Mouse (Mus musculus) heart, postnatal 0 days (tissue): ENCODE results near the gene Slc8a3. TPM values are rescaled to one million over a fixed set of nuclear protein-coding genes. Genes with fewer than 3 reads are reported as not detected.

ENCODE experiments used
- ATAC-seq: fragments of 200-750 bp; cut with Nextera tagmentation; 2 replicates; pipeline ENCODE4 v1.8.0; 2017; ENCODE audit warnings: low read depth, moderate number of reproducible peaks, moderate library complexity; ENCODE audit not compliant: insufficient read depth
- DNase-seq: peaks from one replicate; pipeline ENCODE4 v3.0.0-alpha.2; 2016; ENCODE audit warnings: low spot score
- H3K27ac ChIP-seq: fragments of 300-500 bp; sonication (generic); 2 replicates; pipeline ENCODE4 v1.5.1; 2014; ENCODE audit warnings: low read depth, mild to moderate bottlenecking
- H3K27me3 ChIP-seq: fragments of 300-500 bp; sonication (generic); 2 replicates; pipeline ENCODE4 v1.6.1; 2014; ENCODE audit warnings: low read length, mixed read lengths; ENCODE audit not compliant: control insufficient read depth, insufficient read depth
- H3K36me3 ChIP-seq: fragments of 300-500 bp; sonication (generic); replicated peaks from 2 replicates; pipeline ENCODE4 v1.6.1; 2014; ENCODE audit warnings: low read length, mixed read lengths; ENCODE audit not compliant: control insufficient read depth, insufficient read depth
- H3K4me1 ChIP-seq: fragments of 300-500 bp; sonication (generic); 2 replicates; pipeline ENCODE4 v1.6.1; 2014; ENCODE audit warnings: antibody characterized with exemption; ENCODE audit not compliant: control insufficient read depth, insufficient read depth
- H3K4me2 ChIP-seq: fragments of 300-500 bp; sonication (generic); 2 replicates; pipeline ENCODE4 v1.6.1; 2014; ENCODE audit warnings: low read depth, mild to moderate bottlenecking, low read length, moderate library complexity
- H3K4me3 ChIP-seq: fragments of 300-500 bp; sonication (generic); 2 replicates; pipeline ENCODE4 v1.5.1; 2014; ENCODE audit warnings: low read depth, low read length
- H3K9ac ChIP-seq: fragments of 300-500 bp; sonication (generic); replicated peaks from 2 replicates; pipeline ENCODE4 v1.6.1; 2014; ENCODE audit warnings: low read depth, low read length, mixed read lengths
- H3K9me3 ChIP-seq: fragments of 300-500 bp; sonication (generic); replicated peaks from 2 replicates; pipeline ENCODE4 v1.6.1; 2016; ENCODE audit warnings: low read length; ENCODE audit not compliant: control insufficient read depth
- CTCF ChIP-seq: IDR thresholded peaks from 2 replicates; pipeline ENCODE4 v1.5.1; 2016; ENCODE audit warnings: antibody characterized with exemption, control low read depth, low read depth
- EP300 ChIP-seq: IDR thresholded peaks from 2 replicates; pipeline ENCODE4 v1.6.1; 2016; ENCODE audit warnings: antibody characterized with exemption, low read depth
- WGBS: fragments of 180-500 bp; shearing (Covaris S2); extraction: QIAGEN DNeasy Blood & Tissue Kit; methylation state at CpG from one replicate; pipeline ENCODE4 v1.1.7; 2014; 5-methylcytosine and 5-hydroxymethylcytosine counted together
- polyA plus RNA-seq: library from polyadenylated mRNA; unstranded; fragments of >200 nt; fragmentation: Nextera tagmentation; extraction: Ambion mirVana; gene quantifications from 2 replicates; pipeline ENCODE4 v1.2.1, GENCODE M21; 2015
- total RNA-seq: library from RNA; depleted of rRNA; stranded (reverse); fragments of >200 nt; gene quantifications from 2 replicates; pipeline ENCODE4 v1.2.3, GENCODE M21; 2014; ENCODE audit warnings: low replicate concordance

Gene Slc8a3
- total and polyA plus RNA-seq, 2 experiments from 2014 or later = 0.15 TPM; not detected in 1

DNA sequence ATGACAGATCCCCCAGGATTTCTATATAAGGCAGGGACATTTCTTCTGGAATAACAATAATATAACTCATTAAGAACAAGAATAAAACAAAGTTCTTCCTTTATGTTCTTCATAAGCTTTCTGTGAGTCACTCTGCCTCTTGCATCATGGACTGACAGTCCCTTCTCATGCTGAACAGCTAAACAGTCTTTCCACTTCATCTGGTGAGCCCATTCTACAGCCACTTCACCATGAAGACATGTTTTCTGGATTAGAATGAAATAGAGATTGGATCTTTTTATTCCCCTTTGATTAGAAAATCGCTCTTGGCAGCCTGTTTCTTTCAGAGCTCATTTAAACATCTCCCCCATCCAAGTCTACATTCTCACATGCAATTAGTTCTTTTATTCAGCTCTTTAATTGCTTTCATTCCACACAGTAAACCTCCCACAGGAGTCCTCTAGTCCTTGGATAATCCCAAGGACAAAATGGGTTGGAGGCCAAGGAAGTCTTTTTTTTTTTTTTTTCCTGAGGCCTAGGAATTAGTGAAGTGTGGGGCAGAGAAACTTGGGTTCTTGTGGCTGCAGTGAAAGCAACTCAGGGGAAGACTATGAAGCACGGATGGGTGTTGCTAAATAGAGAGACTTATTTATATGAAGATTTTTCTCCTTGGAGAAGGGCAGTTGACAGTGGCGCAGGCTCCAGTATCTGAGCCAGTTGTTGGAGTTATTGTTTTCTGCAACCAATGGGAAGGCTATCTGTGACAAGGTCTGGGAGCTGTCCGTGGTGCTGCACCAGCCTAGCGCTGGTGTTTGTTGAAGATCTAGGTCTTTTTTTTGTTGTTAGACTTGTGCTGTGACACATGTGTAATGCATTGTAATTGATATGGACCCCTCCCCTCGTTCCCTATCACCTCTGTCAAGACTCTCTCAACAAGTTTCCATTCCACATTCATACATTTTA, 127.1 kb downstream of the Slc8a3 start:
- no peak overlapping the region for H3K4me2 ChIP-seq
- ATAC-seq (no peak), DNase-seq (peak; percentile 45)
- TF ChIP-seq CTCF (no peak), EP300 (no peak)
- no peak overlapping the region for H3K27ac ChIP-seq
- no peaks in the 10 kb centered on the region for H3K27me3 ChIP-seq
- no peak overlapping the region for H3K9ac ChIP-seq
- H3K4me1 ChIP-seq = no peaks in the 10 kb centered on the region
- H3K36me3 ChIP-seq = no peaks in the 10 kb centered on the region
- H3K9me3 ChIP-seq = no peaks in the 10 kb centered on the region
- WGBS = 19% methylated on average over 6 of the region's 6 CpGs
- no peak overlapping the region for H3K4me3 ChIP-seq

DNA sequence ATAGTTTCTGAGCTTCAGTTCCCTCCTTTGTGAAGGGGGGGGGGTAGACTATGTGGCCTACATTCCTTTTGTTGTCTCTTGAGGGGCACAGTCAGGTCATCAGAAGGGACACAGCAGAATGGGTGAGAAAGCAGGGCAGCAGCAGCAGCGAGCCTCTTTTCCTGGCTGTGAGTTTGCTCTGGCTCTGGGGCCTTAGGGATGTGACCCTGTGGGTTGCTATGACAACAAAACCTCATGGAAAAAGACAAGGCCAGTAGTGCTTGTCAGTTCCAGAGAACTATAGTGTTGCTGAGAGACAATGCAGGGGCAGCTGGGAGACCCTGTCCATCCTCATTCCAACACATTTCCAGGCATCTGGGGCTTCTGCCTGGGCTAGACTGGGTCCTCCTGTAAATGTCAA, 129.8 kb downstream of the Slc8a3 start:
- Histone ChIP-seq H3K9ac (no peak overlapping the region), H3K36me3 (no peaks in the 10 kb centered on the region), H3K27me3 (no peaks in the 10 kb centered on the region), H3K4me3 (no peak overlapping the region), H3K9me3 (no peaks in the 10 kb centered on the region), H3K4me1 (no peaks in the 10 kb centered on the region), H3K27ac (no peak overlapping the region), H3K4me2 (no peak overlapping the region)
- 30% methylated on average over 1 of the region's 1 CpGs for WGBS
- no peak for ATAC-seq
- no peak for DNase-seq
- TF ChIP-seq EP300 (no peak), CTCF (no peak)

DNA sequence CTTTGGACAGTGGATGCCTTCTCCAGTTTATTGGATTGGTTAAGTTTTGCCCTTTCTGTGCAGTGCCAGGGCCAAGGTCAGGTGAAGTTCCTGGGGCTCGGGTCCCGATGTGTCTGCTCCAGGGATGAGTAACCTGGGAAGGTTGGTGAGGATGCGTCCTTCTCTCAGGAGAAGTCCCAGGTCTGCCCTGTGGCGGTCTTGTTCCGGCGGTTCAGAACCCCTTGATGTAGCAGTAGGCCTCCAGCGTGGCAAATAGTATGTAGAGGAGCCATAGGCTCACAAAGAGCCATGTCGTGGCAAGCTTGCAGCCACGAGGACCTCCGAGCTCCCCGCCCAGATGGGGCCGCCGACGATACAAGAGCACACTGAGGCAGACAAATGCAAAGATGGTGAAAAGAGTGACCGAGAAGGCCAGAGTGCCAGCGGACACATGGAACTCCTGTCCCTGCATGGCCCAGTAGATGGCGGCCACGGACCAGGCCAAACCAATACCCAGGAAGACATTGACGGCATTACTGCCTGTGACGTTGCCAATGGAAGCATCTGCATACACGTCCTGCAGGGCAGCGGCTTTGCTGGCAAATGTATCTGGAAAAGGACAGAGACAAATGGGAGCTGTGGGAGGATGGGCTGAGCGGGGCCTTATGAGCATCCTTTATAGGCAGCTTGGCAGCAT, 133.6 kb downstream of the Slc8a3 start:
- TF ChIP-seq EP300 (no peak), CTCF (peak; percentile 92)
- Histone ChIP-seq H3K4me2 (no peak overlapping the region), H3K9ac (no peak overlapping the region), H3K4me3 (no peak overlapping the region), H3K27ac (no peak overlapping the region), H3K9me3 (no peaks in the 10 kb centered on the region), H3K4me1 (no peaks in the 10 kb centered on the region), H3K27me3 (no peaks in the 10 kb centered on the region), H3K36me3 (no peaks in the 10 kb centered on the region)
- ATAC-seq (peak; percentile 60), DNase-seq (peak; percentile 55)
- 28% methylated on average over 23 of the region's 23 CpGs for WGBS

DNA sequence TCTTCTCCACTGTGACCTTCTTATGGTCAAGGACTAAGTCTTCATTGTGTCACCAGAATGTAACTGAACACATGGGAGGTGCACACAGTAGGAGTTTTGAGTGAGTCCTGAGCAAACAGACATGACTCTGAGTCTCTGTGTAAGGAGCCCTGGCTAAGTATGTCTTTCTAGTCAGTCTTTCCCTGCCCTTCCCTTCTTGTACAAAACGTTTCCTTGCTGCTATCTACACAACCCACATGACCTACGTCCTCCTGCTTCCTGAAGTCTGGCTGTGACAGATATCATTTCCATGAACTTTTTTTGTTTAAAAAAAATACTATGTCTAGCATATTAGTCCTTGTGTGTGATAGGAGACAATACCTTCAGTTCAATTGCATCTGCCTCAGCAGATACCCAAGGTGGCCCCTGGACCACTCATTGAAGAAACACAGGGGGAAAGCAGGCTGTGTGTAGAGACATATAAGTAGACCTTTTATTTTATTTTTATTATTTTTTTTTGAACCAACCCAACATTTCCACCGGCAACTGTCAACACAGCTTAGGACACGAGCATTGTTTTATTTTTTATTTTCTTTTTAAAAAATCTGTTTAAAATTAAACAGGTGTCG, 135.4 kb downstream of the Slc8a3 start:
- Histone ChIP-seq H3K27me3 (no peaks in the 10 kb centered on the region), H3K4me2 (no peak overlapping the region), H3K36me3 (no peaks in the 10 kb centered on the region), H3K9ac (no peak overlapping the region), H3K4me3 (no peak overlapping the region), H3K27ac (no peak overlapping the region), H3K9me3 (no peaks in the 10 kb centered on the region), H3K4me1 (no peaks in the 10 kb centered on the region)
- ATAC-seq (no peak), DNase-seq (no peak)
- WGBS = 48% methylated on average over 5 of the region's 5 CpGs
- TF ChIP-seq CTCF (no peak), EP300 (no peak)

GRCm38 (mm10) chr12:81193968-81194367, 139.0 kb downstream of the Slc8a3 start:
- Histone ChIP-seq H3K9me3 (no peaks in the 10 kb centered on the region), H3K4me2 (no peak overlapping the region), H3K27ac (no peak overlapping the region), H3K4me1 (no peaks in the 10 kb centered on the region), H3K4me3 (no peak overlapping the region), H3K36me3 (no peaks in the 10 kb centered on the region), H3K27me3 (no peaks in the 10 kb centered on the region), H3K9ac (no peak overlapping the region)
- TF ChIP-seq EP300 (no peak), CTCF (no peak)
- 69% methylated on average over 2 of the region's 2 CpGs for WGBS
- DNase-seq = no peak
- no peak for ATAC-seq
